Mouse (Mus musculus) C2C12 (cell line): Measurements from ENCODE around the gene Ppargc1a. TPM values are rescaled to one million over a fixed set of nuclear protein-coding genes. Genes with fewer than 3 reads are reported as not detected.

ENCODE experiments used
- H3K27me3 ChIP-seq: one replicate; pipeline ENCODE4 v1.6.1; 2011; ENCODE audit not compliant: control insufficient read depth, insufficient read depth, insufficient read length
- H3K36me3 ChIP-seq: one replicate; pipeline ENCODE4 v1.6.1; 2011; ENCODE audit not compliant: control insufficient read depth, insufficient read depth
- H3K4me3 ChIP-seq: one replicate; pipeline ENCODE4 v1.5.1; 2011; ENCODE audit warnings: mild to moderate bottlenecking, control low read depth; ENCODE audit not compliant: poor library complexity, insufficient read depth, severe bottlenecking
- H3K79me2 ChIP-seq: one replicate; pipeline ENCODE4 v1.6.1; 2011; ENCODE audit not compliant: control insufficient read depth, insufficient read depth
- H3K79me3 ChIP-seq: one replicate; pipeline ENCODE4 v1.6.1; 2011; ENCODE audit warnings: low read depth, control low read depth
- H3ac ChIP-seq: one replicate; pipeline ENCODE3; 2011; ENCODE audit warnings: low read depth; ENCODE audit not compliant: control insufficient read depth, insufficient read length
- CEBPB ChIP-seq: IDR thresholded peaks from one replicate; pipeline ENCODE4 v1.6.1; 2011; ENCODE audit warnings: low read depth, mild to moderate bottlenecking, control low read depth, moderate library complexity
- CTCF ChIP-seq: IDR thresholded peaks from one replicate; pipeline ENCODE4 v1.5.1; 2011; ENCODE audit not compliant: control insufficient read depth, insufficient read depth, insufficient read length
- FOSL1 ChIP-seq: IDR thresholded peaks from one replicate; pipeline ENCODE4 v1.8.0; 2011; ENCODE audit warnings: mild to moderate bottlenecking, low read length; ENCODE audit not compliant: poor library complexity, insufficient read depth, severe bottlenecking
- MAX ChIP-seq: IDR thresholded peaks from one replicate; pipeline ENCODE4 v1.6.1; 2011; ENCODE audit warnings: mild to moderate bottlenecking, control low read depth
- MYOD1 ChIP-seq: IDR thresholded peaks from one replicate; pipeline ENCODE4 v1.6.1; 2011; ENCODE audit warnings: low read depth; ENCODE audit not compliant: control insufficient read depth, insufficient read length
- MYOG ChIP-seq: IDR thresholded peaks from one replicate; pipeline ENCODE4 v1.6.1; 2011; ENCODE audit not compliant: control insufficient read depth, insufficient read length; ENCODE audit errors: extremely low read depth
- USF1 ChIP-seq: IDR thresholded peaks from one replicate; pipeline ENCODE4 v1.6.1; 2011; ENCODE audit warnings: low read depth, mild to moderate bottlenecking, control low read depth, moderate library complexity
- polyA plus RNA-seq: library from polyadenylated mRNA; unstranded; fragments of >200 nt; fragmentation: generic; extraction: Trizol; gene quantifications from one replicate; pipeline ENCODE4 v1.2.1, GENCODE M21; 2012; ENCODE audit warnings: missing spikeins

The Ppargc1a gene
- polyA plus RNA-seq, 1 experiment: 0.25 TPM

DNA sequence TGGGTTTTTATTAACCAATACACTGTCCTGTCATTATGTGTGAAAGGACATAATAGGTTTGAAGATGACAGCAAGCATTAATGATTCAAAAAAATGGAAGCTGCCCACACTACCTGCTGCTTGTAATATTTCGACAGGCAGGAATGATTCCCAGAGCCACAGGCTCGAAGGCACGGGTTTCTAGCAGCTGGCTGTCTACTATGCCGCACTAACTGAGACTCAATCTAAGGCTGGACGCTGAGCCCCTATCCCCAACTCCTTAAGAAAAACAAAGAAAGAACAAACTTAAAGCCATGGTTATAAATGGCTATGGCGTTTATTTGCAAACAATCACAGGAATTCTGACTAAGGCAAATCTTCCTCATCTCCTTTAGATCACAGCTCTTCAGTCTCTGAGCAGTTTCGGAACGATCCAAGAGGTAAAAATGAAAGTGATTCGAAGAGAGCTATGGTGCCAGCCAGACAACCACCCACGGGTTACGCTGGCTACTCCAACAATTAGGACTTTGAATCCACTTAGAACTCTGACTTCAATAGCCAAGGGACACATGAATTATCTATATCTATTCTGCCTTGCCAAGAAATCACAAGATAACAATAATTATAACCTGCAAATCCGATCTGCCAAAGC lies 15.6 kb downstream of the Ppargc1a start:
- TF ChIP-seq MAX: no peak
- no peak for TF ChIP-seq USF1
- TF ChIP-seq FOSL1: no peak
- no peak for TF ChIP-seq MYOG
- TF ChIP-seq CEBPB: no peak
- no peak for TF ChIP-seq CTCF
- no peak for TF ChIP-seq MYOD1
- Histone ChIP-seq H3K27me3 (no peaks in the 10 kb centered on the region), H3K79me2 (no peaks in the 10 kb centered on the region), H3K4me3 (peak overlapping the region; percentile 53), H3K79me3 (no peaks in the 10 kb centered on the region), H3K36me3 (no peaks in the 10 kb centered on the region), H3ac (peak overlapping the region; percentile 52)

- H3K79me3 ChIP-seq: no peaks in the 10 kb centered on the region
- H3K36me3 ChIP-seq: no peaks in the 10 kb centered on the region
- no peak for TF ChIP-seq MYOG
- no peak for TF ChIP-seq USF1
- TF ChIP-seq MYOD1: no peak
- no peak for TF ChIP-seq FOSL1
- TF ChIP-seq MAX: no peak
- TF ChIP-seq CEBPB: no peak
- TF ChIP-seq CTCF: no peak
- H3K27me3 ChIP-seq: no peaks in the 10 kb centered on the region
- H3K4me3 ChIP-seq: no peak overlapping the region
- H3ac ChIP-seq: no peak overlapping the region
- no peaks in the 10 kb centered on the region for H3K79me2 ChIP-seq
Measured at GRCm38 (mm10) chr5:51547442-51548035, 20.0 kb downstream of the Ppargc1a start.

- H3ac ChIP-seq: no peak overlapping the region
- H3K4me3 ChIP-seq: no peak overlapping the region
- TF ChIP-seq CEBPB: no peak
- TF ChIP-seq MYOD1: no peak
- TF ChIP-seq MAX: no peak
- no peak for TF ChIP-seq MYOG
- TF ChIP-seq FOSL1: no peak
- TF ChIP-seq CTCF: no peak
- no peak for TF ChIP-seq USF1
- H3K79me2 ChIP-seq: no peaks in the 10 kb centered on the region
- no peaks in the 10 kb centered on the region for H3K36me3 ChIP-seq
- H3K27me3 ChIP-seq: no peaks in the 10 kb centered on the region
- H3K79me3 ChIP-seq: no peaks in the 10 kb centered on the region
Measured at GRCm38 (mm10) chr5:51546817-51547216, 20.7 kb downstream of the Ppargc1a start.

GRCm38 (mm10) chr5:51545133-51546049 lies 22.1 kb downstream of the Ppargc1a start:
- no peaks in the 10 kb centered on the region for H3K79me2 ChIP-seq
- H3K27me3 ChIP-seq: no peaks in the 10 kb centered on the region
- H3K36me3 ChIP-seq: no peaks in the 10 kb centered on the region
- H3K79me3 ChIP-seq: no peaks in the 10 kb centered on the region
- no peak overlapping the region for H3ac ChIP-seq
- no peak overlapping the region for H3K4me3 ChIP-seq
- TF ChIP-seq MYOD1: no peak
- peak; percentile 64 for TF ChIP-seq USF1

DNA sequence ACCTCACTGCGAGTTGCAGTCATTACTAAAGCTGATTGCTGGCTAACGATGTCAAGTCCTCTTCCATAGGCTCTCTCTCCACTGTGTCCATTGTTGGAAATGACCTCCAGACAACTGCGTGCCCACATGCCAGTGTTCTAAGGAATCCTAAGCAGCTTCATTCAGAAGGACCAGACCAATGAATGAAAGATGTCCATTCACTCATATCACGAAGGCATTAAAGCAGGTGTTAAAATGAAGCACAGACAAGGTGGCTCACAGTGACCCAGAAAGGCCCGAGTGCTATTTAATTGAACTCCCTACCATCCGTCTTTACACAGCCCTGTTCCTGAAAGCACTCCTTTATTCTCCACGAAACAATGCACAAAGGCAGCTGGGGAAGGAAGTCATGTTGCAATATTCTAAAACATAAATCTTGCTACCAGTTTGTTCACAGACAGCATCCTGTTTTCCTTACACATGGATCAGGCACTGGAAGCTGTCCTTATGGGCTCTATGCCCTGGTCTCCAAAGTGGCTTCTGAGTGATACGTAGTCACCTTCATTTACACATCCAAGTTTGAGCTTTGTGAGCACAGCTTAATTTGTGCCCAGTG lies 23.3 kb downstream of the Ppargc1a start:
- Histone ChIP-seq H3K79me2 (no peaks in the 10 kb centered on the region), H3K4me3 (no peak overlapping the region), H3K27me3 (no peaks in the 10 kb centered on the region), H3K79me3 (no peaks in the 10 kb centered on the region), H3ac (no peak overlapping the region), H3K36me3 (no peaks in the 10 kb centered on the region)
- TF ChIP-seq FOSL1 (no peak), USF1 (no peak), MAX (no peak)
